Mouse (Mus musculus): ENCODE results near the gene Ppme1.

DNA sequence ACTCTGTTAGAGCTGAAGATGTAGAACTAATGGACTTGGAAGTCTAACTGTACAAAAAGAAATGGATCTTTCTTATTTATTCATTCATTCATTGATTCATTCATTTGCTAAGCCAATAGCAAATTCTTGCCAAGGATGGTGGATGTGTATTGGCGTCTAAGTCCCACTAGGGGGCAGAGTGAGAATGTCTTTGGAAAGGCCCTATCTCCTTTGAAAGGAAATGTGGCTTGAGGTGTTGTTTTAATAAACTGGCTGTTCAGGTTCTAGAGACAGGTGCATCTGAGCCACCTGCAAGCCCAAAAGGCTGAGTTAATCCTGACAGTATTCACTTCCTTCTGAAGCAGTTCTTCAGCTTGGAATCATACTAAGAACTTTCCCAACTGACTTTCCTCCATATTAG, 92.3 kb downstream of the Ppme1 start:
- no peak for TF ChIP-seq CTCF (IDR thresholded peaks at IDR 0.05; ENCODE audit: control insufficient read depth, insufficient read depth, low read length)
- no peak for TF ChIP-seq POLR2A (IDR thresholded peaks at IDR 0.05; ENCODE audit: borderline replicate concordance, control insufficient read depth, low read depth, low read length)

Data from bone marrow, adult 2 months (tissue).